Mouse (Mus musculus) spleen, adult 2 months (tissue): Measurements from ENCODE around the gene Mrps17.

ENCODE experiments used
- CTCF ChIP-seq: fragments of 200-500 bp; IDR thresholded peaks from 2 replicates; pipeline ENCODE4 v1.5.1; 2011; ENCODE audit warnings: mild to moderate bottlenecking, inconsistent platforms; ENCODE audit not compliant: insufficient read depth, insufficient read length, insufficient replicate concordance; ENCODE audit errors: extremely low read depth
- POLR2A ChIP-seq: fragments of 200-500 bp; IDR thresholded peaks from 2 replicates; pipeline ENCODE4 v1.6.1; 2011; ENCODE audit warnings: low read depth, low read length, inconsistent platforms

- TF ChIP-seq CTCF (no peak), POLR2A (no peak)
Observed at GRCm38 (mm10) chr5:129759929-129760480, 44.7 kb downstream of the Mrps17 start.
